Mouse (Mus musculus) bone marrow macrophage, adult 2 months (primary cell): ENCODE measurements around the gene Vps13d.

Experiments
- CTCF ChIP-seq: IDR thresholded peaks from 2 replicates; pipeline ENCODE4 v1.5.1; 2012; ENCODE audit warnings: low read depth, mild to moderate bottlenecking, low read length, moderate library complexity
- POLR2A ChIP-seq: IDR thresholded peaks from 2 replicates; pipeline ENCODE4 v1.6.1; 2012; ENCODE audit warnings: mild to moderate bottlenecking, low read depth, low read length, borderline replicate concordance

GRCm38 (mm10) chr4:145110736-145111135, 84.1 kb downstream of the Vps13d start:
- TF ChIP-seq POLR2A (no peak), CTCF (no peak)
